Comparison of ENCODE assay signal across 8 mouse cellular contexts in genomic region chr8:122280588-122281316, GRCm38 (mm10). TPM values are rescaled to one million over a fixed set of nuclear protein-coding genes. Genes with fewer than 3 reads are reported as not detected.
DNase-seq lines count a peak whose midpoint lies in the region; ATAC-seq and TF ChIP-seq lines count a peak whose summit lies in the region.

No protein-coding gene starts in this region.

- H3K27me3 ChIP-seq in kidney, adult 2 months (replicated peaks; ENCODE audit: control insufficient read depth, insufficient read depth, low read length), result no peaks in the 10 kb centered on the region
- peaks cover 33% of the 10 kb centered on the region for H3K27me3 ChIP-seq in forebrain, embryonic 15.5 days
- peaks cover 26% of the 10 kb centered on the region for H3K27me3 ChIP-seq in limb, embryonic 15.5 days

- DNase-seq in kidney, adult 2 months, result no peak
- no peak for DNase-seq in kidney, postnatal 4 days
- peak; percentile 86 for DNase-seq in R1 (ENCODE audit: low read depth, low spot score)
- peak; percentile 41 for DNase-seq in neural tube, embryonic 10.5 days (ENCODE audit: extremely low spot score, low spot score)
- no peak for DNase-seq in urinary bladder, postnatal 14 days (ENCODE audit: low spot score)
- DNase-seq in ovary, postnatal 14 days (ENCODE audit: low spot score), result no peak

- no peak for TF ChIP-seq CTCF in kidney, adult 2 months (conservative IDR thresholded peaks at IDR 0.05; ENCODE audit: insufficient read depth, insufficient read length, low read depth, low read length)

- no peaks in the 10 kb centered on the region for H3K9me3 ChIP-seq in forebrain, embryonic 15.5 days
- H3K9me3 ChIP-seq in limb, embryonic 15.5 days, result no peaks in the 10 kb centered on the region

- H3K4me2 ChIP-seq in forebrain, embryonic 15.5 days (replicated peaks), result peak overlapping the region; percentile 100
- H3K4me2 ChIP-seq in limb, embryonic 15.5 days, result peak overlapping the region; percentile 99

- no peaks in the 10 kb centered on the region for H3K36me3 ChIP-seq in kidney, adult 2 months (ENCODE audit: control insufficient read depth, insufficient read depth, low read length)
- no peaks in the 10 kb centered on the region for H3K36me3 ChIP-seq in forebrain, embryonic 15.5 days
- no peaks in the 10 kb centered on the region for H3K36me3 ChIP-seq in limb, embryonic 15.5 days

- 14% methylated on average over 20 of the region's 20 CpGs for whole genome bisulfite sequencing in kidney, adult 2 months
- WGBS in forebrain, embryonic 15.5 days, result 14% methylated on average over 20 of the region's 20 CpGs
- WGBS in limb, embryonic 15.5 days, result 8% methylated on average over 20 of the region's 20 CpGs

- peaks cover 8% of the 10 kb centered on the region; the same call in 1 of the 2 replicates for H3K4me1 ChIP-seq in kidney, adult 2 months (ENCODE audit: control insufficient read depth, insufficient read depth, low read length)
- H3K4me1 ChIP-seq in forebrain, embryonic 15.5 days, result peaks cover 27% of the 10 kb centered on the region
- H3K4me1 ChIP-seq in limb, embryonic 15.5 days, result peaks cover 48% of the 10 kb centered on the region

- TF ChIP-seq POLR2A in kidney, adult 2 months (IDR thresholded peaks at IDR 0.05; ENCODE audit: low read depth, low read length), result no peak

- peak overlapping the region; percentile 57; the same call in 1 of the 2 replicates for H3K27ac ChIP-seq in kidney, adult 2 months (ENCODE audit: insufficient read depth, low read depth, low read length)
- no peak overlapping the region for H3K27ac ChIP-seq in forebrain, embryonic 15.5 days (replicated peaks)
- peak overlapping the region; percentile 79 for H3K27ac ChIP-seq in limb, embryonic 15.5 days

- ATAC-seq in forebrain, embryonic 15.5 days (replicated peaks), result peak; percentile 24; the same call in 1 of the 2 replicates
- peak; percentile 4; the same call in 1 of the 2 replicates for ATAC-seq in limb, embryonic 15.5 days (ENCODE audit: insufficient number of reproducible peaks, low FRiP score, low TSS enrichment, low read depth)

- peak overlapping the region; percentile 32 for H3K4me3 ChIP-seq in kidney, adult 2 months (ENCODE audit: insufficient read depth, low read depth, low read length)
- H3K4me3 ChIP-seq in forebrain, embryonic 15.5 days, result peak overlapping the region; percentile 69
- peak overlapping the region; percentile 69 for H3K4me3 ChIP-seq in limb, embryonic 15.5 days

- H3K9ac ChIP-seq in forebrain, embryonic 15.5 days (replicated peaks), result no peak overlapping the region
- H3K9ac ChIP-seq in limb, embryonic 15.5 days, result no peak overlapping the region

RNA-seq across cellular contexts. Expression of gene Zfpm1, which starts 1.2 kb away (rescaled TPM):
- polyA plus RNA-seq in kidney, adult 2 months (2012; rRNA removed), result 9.7 and 11.8 TPM in 2 replicates
- polyA plus RNA-seq in forebrain, embryonic 15.5 days (2015; fragmentation: Nextera tagmentation; extraction: Ambion mirVana), result 0.89 and 0.92 TPM in 2 replicates
- 1.1 and 1.2 TPM in 2 replicates for polyA plus RNA-seq in limb, embryonic 15.5 days (2015; fragmentation: Nextera tagmentation; extraction: Ambion mirVana)

Comparison
In these comparisons a context has a peak if more than half of its experiments do, and no peak if none do; other contexts are left out.
1. DNase-seq: peak in R1 (single experiment) and neural tube, embryonic 10.5 days (single experiment); none in kidney, adult 2 months (single experiment), kidney, postnatal 4 days (0 of 2), urinary bladder, postnatal 14 days (single experiment) and ovary, postnatal 14 days (single experiment).
2. Peak in every context shown above with its lines, with median percentiles within 50 percentile points of each other: H3K4me3 ChIP-seq.